Mouse (Mus musculus) right cerebral cortex, postnatal 25 days (tissue): ENCODE measurements around the gene Actl7a.

Experiments
- DNase-seq: peaks from one replicate; pipeline ENCODE4 v3.0.0; 2022

Actl7a gene

GRCm38 (mm10) chr4:56767861-56768284 is 24.7 kb downstream of the Actl7a start:
- DNase-seq = no peak

GRCm38 (mm10) chr4:56768913-56769312 is 25.7 kb downstream of the Actl7a start:
- DNase-seq = no peak

- DNase-seq = no peak
Observed at GRCm38 (mm10) chr4:56771065-56771464, 27.9 kb downstream of the Actl7a start.

- DNase-seq = no peak
Observed at GRCm38 (mm10) chr4:56791373-56791772, 48.2 kb downstream of the Actl7a start.
